Mouse (Mus musculus) adrenal gland, postnatal 4 days (tissue): ENCODE measurements around the gene Zfp799. TPM values are rescaled to one million over a fixed set of nuclear protein-coding genes. Genes with fewer than 3 reads are reported as not detected.
"Not testable (repeated sequence)": the region's sequence is repeated elsewhere in the genome, so short reads cannot be mapped to it uniquely, and the experiment has no call there.

ENCODE experiments used
- DNase-seq, 2 experiments: peaks; one replicate each; pipeline ENCODE4 v3.0.0; 2021 to 2022; ENCODE audit warnings: low spot score in 2 of 2, mixed read lengths in 2 of 2
- long read RNA-seq, 2 experiments: library from polyadenylated mRNA; stranded (forward); transcript quantifications; one replicate each; pipeline ENCODE4 v2.0.0; 2021
- total RNA-seq, 2 experiments: library from RNA; stranded (reverse); gene quantifications; 2 replicates each; pipeline ENCODE4 v1.2.3; 2021

Gene Zfp799
- total RNA-seq, result 10 to 100 TPM; 22.0 to 22.2 TPM
- long read RNA-seq, experiment 1, full-length matches to known transcripts, result 1 of 2 reads
- long read RNA-seq, experiment 1, partial matches to known transcripts, result 0 of 2 reads
- long read RNA-seq, experiment 1, other reads (novel, unspliced or antisense), result 1 of 2 reads
- long read RNA-seq, experiment 2, full-length matches to known transcripts, result 3 of 7 reads
- long read RNA-seq, experiment 2, partial matches to known transcripts, result 0 of 7 reads
- long read RNA-seq, experiment 2, other reads (novel, unspliced or antisense), result 4 of 7 reads

GRCm38 (mm10) chr17:32829540-32830417, at the start of gene Zfp799:
Gene Zfp799, minus strand, starts transcription at chr17:32830261.
- peak; percentile 34 to 48 for DNase-seq

DNA sequence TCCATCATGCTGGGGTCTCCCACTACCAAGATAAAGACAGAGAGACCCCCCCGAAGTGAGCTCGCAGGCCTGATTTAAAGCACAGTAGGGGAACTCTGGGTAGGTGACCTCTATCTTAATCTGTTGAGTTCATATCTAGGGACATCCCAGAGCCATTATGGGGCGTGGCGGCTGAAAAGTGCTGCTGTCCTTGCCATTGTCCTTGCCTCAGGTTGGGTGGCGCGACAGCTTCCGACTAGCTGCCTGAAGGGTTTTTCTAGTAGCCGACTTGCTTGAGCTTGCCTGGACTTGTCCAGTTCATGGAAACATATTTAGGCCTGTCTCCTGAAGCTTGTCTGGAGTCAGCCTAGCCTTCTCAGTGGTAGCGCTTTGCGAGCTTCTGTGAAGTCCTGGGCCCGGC, 48.7 kb upstream of the Zfp799 start:
- no peak for DNase-seq

DNA sequence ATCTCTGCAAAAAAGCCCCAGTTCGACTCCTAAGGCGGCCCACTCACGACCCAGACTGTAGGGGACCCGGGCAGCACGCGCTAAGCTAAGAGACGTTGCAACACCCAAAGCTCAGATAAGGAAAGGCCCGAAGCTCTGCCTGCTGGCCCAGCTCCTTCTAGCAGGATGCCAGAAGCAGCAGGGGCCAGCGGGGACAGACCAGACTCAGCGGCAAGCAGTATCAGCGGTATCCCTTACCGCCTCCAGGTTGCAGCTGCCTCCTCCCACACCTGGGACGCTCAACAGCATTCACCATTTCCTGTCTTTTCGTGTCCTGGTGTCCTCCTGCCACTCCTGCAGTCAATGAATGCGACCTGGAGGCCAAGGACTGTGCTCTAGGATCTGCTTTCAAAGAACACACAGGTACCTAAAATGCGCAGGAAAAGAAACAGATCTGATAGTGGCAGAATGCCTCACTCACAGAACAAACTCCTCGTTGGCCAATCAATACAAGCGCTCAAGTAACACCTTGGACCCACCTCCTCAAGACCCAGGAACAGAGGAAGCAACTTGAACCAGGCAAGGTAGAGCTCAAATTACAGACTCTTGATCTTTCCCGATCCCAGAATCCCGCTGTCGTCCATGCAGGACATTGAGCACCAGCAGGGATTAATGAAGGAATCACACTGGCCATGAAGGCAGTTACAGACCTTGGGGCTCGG, 47.6 kb upstream of the Zfp799 start:
- DNase-seq, result no peak

DNA sequence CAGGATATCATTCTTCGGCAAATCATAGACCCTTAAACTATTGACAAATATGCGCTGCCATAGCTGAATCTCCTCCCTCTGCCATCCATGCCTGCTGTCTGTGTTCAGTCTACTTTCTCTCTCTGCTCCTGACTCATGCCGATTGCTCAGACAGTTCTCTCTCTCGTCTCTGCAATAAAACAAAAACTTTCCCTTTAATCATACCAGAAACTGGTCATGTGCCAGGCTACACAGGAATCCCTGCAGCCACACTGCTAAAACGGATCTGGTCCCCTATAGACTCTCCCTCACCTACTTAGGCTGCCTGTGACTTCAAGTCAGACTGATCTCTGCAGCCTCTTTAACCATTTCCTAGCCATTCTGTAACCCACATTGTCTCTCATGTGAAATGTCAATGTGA, 42.6 kb upstream of the Zfp799 start:
- DNase-seq, result no peak

DNA sequence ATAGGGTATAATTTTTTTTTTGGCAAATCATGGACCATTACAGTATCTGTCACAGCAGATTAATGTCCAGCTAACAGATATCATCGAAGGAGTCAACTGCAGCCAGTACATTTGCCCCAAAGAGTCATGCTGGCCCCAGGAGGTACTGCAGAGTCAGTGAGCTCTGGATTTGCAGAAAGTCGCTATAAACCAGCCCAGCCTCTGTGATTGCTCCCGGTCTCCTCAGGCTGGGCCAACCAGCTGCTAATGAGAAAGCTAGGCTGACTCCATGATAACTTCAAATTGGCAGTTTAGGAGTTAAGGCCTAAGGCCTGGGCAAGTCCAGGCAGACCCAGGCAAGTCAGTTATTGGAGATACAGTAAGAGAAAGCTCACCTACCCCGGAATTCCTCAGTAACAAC, 42.0 kb upstream of the Zfp799 start:
- DNase-seq, result no peak

DNA sequence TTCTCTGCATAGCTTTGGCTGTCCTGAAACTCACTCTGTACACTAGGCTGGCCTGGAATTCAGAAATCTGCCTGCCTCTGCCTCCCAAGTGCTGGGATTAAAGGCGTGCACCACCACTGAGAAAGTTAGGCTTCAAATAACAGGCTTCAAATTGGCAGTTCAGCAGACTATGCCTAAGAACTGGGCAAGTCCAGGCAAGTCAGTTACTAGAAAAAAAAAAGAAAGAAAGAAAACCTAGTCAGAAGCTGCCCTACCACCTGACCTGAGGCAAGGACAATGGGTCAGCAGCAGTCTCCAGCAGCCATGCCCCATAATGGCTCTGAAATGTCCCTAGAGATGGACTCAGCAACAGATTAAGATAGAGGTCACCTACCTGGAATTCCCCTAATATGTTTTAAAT, 41.4 kb upstream of the Zfp799 start:
- DNase-seq, result no peak

DNA sequence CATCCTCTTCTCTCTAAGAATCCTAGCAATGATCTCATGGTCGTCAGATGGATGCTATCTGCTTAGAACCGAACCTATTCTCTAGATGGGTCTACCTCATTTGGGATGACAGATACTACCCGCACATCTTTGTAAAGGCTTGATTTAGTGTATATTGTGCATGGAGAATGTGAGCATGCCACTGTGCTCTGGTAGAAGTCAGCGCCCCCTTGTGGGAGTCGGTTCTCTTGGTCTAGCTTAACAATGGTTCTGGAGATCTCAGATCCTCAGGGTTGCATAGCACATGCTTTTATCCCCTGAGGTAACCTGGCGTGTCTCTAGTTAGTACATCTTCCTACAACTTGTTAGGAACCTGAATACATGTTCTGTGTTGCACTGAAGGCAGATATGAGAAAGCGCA, 37.2 kb upstream of the Zfp799 start:
- not testable (repeated sequence) for DNase-seq

DNA sequence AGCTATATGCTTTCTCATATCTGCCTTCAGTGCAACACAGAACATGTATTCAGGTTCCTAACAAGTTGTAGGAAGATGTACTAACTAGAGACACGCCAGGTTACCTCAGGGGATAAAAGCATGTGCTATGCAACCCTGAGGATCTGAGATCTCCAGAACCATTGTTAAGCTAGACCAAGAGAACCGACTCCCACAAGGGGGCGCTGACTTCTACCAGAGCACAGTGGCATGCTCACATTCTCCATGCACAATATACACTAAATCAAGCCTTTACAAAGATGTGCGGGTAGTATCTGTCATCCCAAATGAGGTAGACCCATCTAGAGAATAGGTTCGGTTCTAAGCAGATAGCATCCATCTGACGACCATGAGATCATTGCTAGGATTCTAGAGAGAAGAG, 26.7 kb upstream of the Zfp799 start:
- DNase-seq, result not testable (repeated sequence)

DNA sequence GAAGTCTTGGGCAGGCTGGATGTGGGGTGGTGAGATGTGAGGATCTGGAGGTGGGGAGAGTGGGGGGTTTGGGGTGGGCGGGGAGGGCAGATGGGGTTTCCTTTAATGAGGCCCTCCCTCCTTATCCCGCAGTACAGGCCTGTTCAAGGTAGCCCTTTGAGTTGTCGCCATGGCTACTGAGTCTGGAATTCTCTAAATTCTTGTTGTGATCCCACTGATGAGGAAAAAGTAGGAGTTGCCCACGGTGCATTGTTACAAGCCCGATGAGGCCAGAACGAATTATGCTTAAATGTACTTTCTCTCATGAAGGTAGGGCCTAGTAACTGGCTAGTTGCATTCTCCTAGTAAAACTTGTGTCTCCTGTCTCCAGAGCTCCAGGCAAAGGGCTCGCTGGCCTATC, 21.5 kb upstream of the Zfp799 start:
- DNase-seq, result no peak

DNA sequence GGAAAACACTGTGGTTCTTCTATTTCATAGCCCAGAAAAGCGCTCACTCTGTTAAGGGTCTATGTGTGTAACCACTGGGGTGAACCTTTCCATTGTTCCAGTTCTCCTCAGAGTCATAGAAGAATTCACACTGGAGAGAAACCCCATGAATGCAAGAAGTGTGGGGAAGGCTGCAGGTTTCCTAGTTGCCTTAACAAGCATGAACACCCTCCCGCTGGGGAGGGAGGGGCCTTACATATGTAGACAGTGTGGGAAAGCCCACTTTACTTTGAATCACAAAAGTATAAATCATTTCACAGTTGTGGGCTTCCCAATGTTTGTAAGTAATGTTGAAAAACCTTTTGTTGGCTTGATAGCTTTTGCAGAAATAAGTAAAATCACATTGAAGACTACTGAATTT, 11.3 kb upstream of the Zfp799 start:
- DNase-seq, result no peak

DNA sequence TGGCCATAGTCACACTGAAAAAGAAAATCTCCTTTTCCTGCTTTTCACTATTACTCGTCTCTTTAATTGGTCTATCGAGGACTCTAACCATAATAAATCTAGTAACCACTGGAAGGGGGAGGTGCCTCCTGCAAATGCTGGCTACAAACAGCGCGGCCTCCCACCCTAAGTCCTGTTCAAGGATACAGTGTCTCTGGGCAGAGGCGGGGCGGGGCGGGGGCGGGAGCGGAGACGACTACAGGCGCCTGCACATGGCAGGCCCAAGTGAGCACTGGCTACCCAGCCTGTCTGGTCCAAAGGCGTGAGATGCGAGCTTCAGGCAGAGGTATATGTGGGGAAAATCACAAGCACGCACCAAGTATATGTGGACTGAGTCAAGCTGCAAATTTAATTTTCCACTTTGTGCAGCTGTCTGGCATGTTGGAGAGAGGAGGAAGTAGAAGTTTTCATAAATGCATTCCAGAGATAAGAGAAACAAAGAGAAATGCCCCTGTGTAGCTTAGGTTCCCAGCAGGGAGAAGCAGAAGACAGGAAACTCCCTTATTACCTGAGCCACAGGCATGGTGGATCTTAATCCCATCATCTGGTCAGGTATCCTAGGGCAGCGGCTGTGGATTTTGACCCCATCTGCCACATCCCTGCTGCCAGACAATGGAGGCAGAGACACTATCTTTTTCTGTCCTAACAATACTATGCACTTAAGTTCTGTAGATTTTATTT, 9.2 kb upstream of the Zfp799 start:
- no peak for DNase-seq

GRCm38 (mm10) chr17:32830418-32830782, 339 bp upstream of the Zfp799 start:
- DNase-seq, result no peak

GRCm38 (mm10) chr17:32816074-32816784, 13.8 kb downstream of the Zfp799 start:
- no peak for DNase-seq

DNA sequence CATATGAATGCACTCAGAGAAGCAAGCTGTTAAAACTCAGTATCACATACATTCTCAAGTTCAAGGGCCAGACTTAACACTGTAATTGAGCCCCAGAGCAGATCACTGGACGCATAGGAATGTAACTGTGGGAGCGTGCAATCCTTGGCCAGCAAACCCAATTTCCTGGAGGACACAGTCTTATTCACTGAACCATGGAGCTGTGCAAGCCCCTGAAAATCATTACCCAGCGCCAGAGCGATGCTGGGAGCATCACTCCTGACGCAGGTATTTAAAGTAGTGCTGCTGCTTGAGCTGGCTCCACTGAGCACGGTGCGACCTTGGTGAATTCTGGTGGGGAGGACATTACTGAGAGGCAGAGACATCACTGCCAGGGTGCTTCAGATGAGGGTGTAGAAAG, 15.9 kb downstream of the Zfp799 start:
- DNase-seq, result no peak

DNA sequence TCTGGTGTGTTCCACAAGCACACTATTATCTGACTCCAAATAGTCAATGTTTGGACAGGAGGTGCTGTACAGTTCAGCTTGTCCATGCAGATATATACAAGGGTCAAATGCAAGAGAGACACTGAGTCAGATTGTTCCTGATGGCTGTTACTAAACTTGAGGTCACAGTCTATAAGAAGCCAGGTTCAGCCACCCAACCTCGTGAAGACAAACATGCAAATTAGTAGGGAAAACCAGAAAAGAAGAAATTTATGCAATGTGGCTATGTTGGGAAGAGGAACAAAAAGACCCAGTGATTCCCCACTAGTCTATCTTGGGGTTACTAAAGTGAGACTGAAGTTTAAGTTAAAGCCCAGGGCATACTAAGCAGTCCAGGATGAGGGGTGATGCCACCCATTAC, 19.4 kb downstream of the Zfp799 start:
- DNase-seq, result no peak

- DNase-seq, result no peak
Observed at GRCm38 (mm10) chr17:32809544-32810374, 20.3 kb downstream of the Zfp799 start, which contains the start of gene Zfp811. Gene Zfp811, minus strand, starts transcription at chr17:32809931.

GRCm38 (mm10) chr17:32808921-32809320, 21.1 kb downstream of the Zfp799 start:
- no peak for DNase-seq

DNA sequence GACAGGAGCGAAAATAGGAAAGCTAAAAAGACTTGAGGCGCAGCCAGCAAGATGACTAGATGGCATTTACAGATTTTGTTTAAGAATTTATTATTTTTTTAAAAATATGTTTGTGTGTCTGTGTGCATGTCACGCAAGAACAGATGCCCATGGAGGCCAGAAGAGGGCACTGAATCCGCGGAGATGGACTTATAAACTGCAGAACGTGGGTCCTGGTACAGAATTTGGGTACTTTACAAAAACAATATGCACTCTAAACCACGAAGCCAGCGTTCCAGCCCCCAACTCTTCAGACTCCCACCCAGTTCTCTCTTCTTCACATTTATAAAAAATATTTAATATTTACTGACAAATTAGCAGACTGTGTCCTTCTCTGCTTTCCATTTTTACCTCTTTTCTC, 40.8 kb downstream of the Zfp799 start:
- no peak for DNase-seq

DNA sequence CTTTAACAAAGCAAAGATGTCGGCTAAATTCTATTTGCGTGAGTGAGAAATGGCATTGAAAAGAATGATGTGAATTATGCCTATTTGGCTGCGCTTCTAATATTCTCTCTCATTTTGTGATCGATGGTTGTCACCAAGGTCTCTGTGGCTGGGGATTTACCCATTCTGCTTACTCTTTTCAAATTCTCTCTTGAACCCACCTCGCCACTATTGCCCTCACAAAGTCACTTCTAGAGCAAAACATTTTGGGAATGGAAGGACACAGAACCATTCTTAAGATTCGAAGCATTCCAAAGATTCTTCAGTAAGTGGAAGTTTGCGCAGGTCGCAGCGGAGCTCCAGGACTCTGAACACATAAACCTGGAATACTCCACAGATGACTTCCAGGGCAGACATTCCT, 41.5 kb downstream of the Zfp799 start:
- DNase-seq, result no peak

GRCm38 (mm10) chr17:32788094-32788559, 41.9 kb downstream of the Zfp799 start, which contains the start of gene Zfp871:
Gene Zfp871, minus strand, starts transcription at chr17:32788287.
- DNase-seq, result peak; percentile 44 to 62
